Mouse (Mus musculus): ENCODE measurements around the gene Cdh16. TPM values are rescaled to one million over a fixed set of nuclear protein-coding genes. Genes with fewer than 3 reads are reported as not detected.
A peak's percentile ranks its signal among the peaks of the same experiment; 100 is the strongest.

Gene Cdh16
- polyA plus RNA-seq, 1 experiment = not detected

GRCm38 (mm10) chr8:104635004-104635710 is 11.0 kb upstream of the Cdh16 start:
- no peak overlapping the region for H3K4me3 ChIP-seq (ENCODE audit: insufficient read depth, low read length)
- H3K4me1 ChIP-seq (ENCODE audit: control insufficient read depth, insufficient read depth, low read length) = peaks cover 4% of the 10 kb centered on the region
- TF ChIP-seq POLR2A (IDR thresholded peaks at IDR 0.05; ENCODE audit: low read depth, low read length) = no peak
- TF ChIP-seq CTCF (IDR thresholded peaks at IDR 0.05; ENCODE audit: borderline replicate concordance, insufficient read depth, low read length) = no peak
- H3K27ac ChIP-seq (ENCODE audit: insufficient read depth, low read length) = no peak overlapping the region

- no peak for TF ChIP-seq CTCF (IDR thresholded peaks at IDR 0.05; ENCODE audit: borderline replicate concordance, insufficient read depth, low read length)
- TF ChIP-seq POLR2A (IDR thresholded peaks at IDR 0.05; ENCODE audit: low read depth, low read length) = no peak
- no peak overlapping the region for H3K27ac ChIP-seq (ENCODE audit: insufficient read depth, low read length)
- H3K4me1 ChIP-seq (ENCODE audit: control insufficient read depth, insufficient read depth, low read length) = peaks cover 11% of the 10 kb centered on the region
- no peak overlapping the region for H3K4me3 ChIP-seq (ENCODE audit: insufficient read depth, low read length)
These were observed 9.1 kb upstream of the Cdh16 start for GRCm38 (mm10) chr8:104633156-104633744.

GRCm38 (mm10) chr8:104632486-104632885 is 8.3 kb upstream of the Cdh16 start:
- TF ChIP-seq CTCF (IDR thresholded peaks at IDR 0.05; ENCODE audit: borderline replicate concordance, insufficient read depth, low read length) (no peak), POLR2A (IDR thresholded peaks at IDR 0.05; ENCODE audit: low read depth, low read length) (no peak)
- Histone ChIP-seq H3K27ac (ENCODE audit: insufficient read depth, low read length) (no peak overlapping the region), H3K4me1 (ENCODE audit: control insufficient read depth, insufficient read depth, low read length) (peaks cover 11% of the 10 kb centered on the region), H3K4me3 (ENCODE audit: insufficient read depth, low read length) (no peak overlapping the region)

- TF ChIP-seq POLR2A (IDR thresholded peaks at IDR 0.05; ENCODE audit: low read depth, low read length) = no peak
- no peak for TF ChIP-seq CTCF (IDR thresholded peaks at IDR 0.05; ENCODE audit: borderline replicate concordance, insufficient read depth, low read length)
- Histone ChIP-seq H3K4me3 (ENCODE audit: insufficient read depth, low read length) (no peak overlapping the region), H3K4me1 (ENCODE audit: control insufficient read depth, insufficient read depth, low read length) (peaks cover 11% of the 10 kb centered on the region), H3K27ac (ENCODE audit: insufficient read depth, low read length) (0 out of 2 replicates have a peak overlapping the region, but pooled peaks have one; percentile 1)
These were observed 7.8 kb upstream of the Cdh16 start for GRCm38 (mm10) chr8:104631975-104632374.

- TF ChIP-seq POLR2A (IDR thresholded peaks at IDR 0.05; ENCODE audit: low read depth, low read length) (peak; percentile 51; the same call in 1 of the 2 replicates), CTCF (IDR thresholded peaks at IDR 0.05; ENCODE audit: borderline replicate concordance, insufficient read depth, low read length) (no peak)
- Histone ChIP-seq H3K4me1 (ENCODE audit: control insufficient read depth, insufficient read depth, low read length) (peaks cover 11% of the 10 kb centered on the region), H3K4me3 (ENCODE audit: insufficient read depth, low read length) (peak within 1 kb of the TSS; percentile 58), H3K27ac (ENCODE audit: insufficient read depth, low read length) (0 out of 2 replicates have a peak within 1 kb of the TSS, but pooled peaks have one; percentile 1)
These were observed 6.9 kb upstream of the Cdh16 start, which contains the start of gene Rrad for GRCm38 (mm10) chr8:104630981-104631663. Rrad (minus strand) TSS chr8:104631327.

- TF ChIP-seq CTCF (IDR thresholded peaks at IDR 0.05; ENCODE audit: borderline replicate concordance, insufficient read depth, low read length) = no peak
- TF ChIP-seq POLR2A (IDR thresholded peaks at IDR 0.05; ENCODE audit: low read depth, low read length) = no peak
- Histone ChIP-seq H3K4me3 (ENCODE audit: insufficient read depth, low read length) (peak overlapping the region; percentile 58), H3K27ac (ENCODE audit: insufficient read depth, low read length) (no peak overlapping the region), H3K4me1 (ENCODE audit: control insufficient read depth, insufficient read depth, low read length) (peaks cover 11% of the 10 kb centered on the region)
These were observed 6.4 kb upstream of the Cdh16 start for GRCm38 (mm10) chr8:104630574-104630973.

- no peak overlapping the region for H3K27ac ChIP-seq (ENCODE audit: insufficient read depth, low read length)
- H3K4me1 ChIP-seq (ENCODE audit: control insufficient read depth, insufficient read depth, low read length) = peaks cover 11% of the 10 kb centered on the region
- TF ChIP-seq CTCF (IDR thresholded peaks at IDR 0.05; ENCODE audit: borderline replicate concordance, insufficient read depth, low read length) (no peak), POLR2A (IDR thresholded peaks at IDR 0.05; ENCODE audit: low read depth, low read length) (no peak)
- peak overlapping the region; percentile 58; the same call in 1 of the 2 replicates for H3K4me3 ChIP-seq (ENCODE audit: insufficient read depth, low read length)
These were observed 5.9 kb upstream of the Cdh16 start for GRCm38 (mm10) chr8:104630111-104630479.

GRCm38 (mm10) chr8:104629306-104630110 is 5.3 kb upstream of the Cdh16 start:
- peaks cover 11% of the 10 kb centered on the region for H3K4me1 ChIP-seq (ENCODE audit: control insufficient read depth, insufficient read depth, low read length)
- TF ChIP-seq POLR2A (IDR thresholded peaks at IDR 0.05; ENCODE audit: low read depth, low read length) (no peak), CTCF (IDR thresholded peaks at IDR 0.05; ENCODE audit: borderline replicate concordance, insufficient read depth, low read length) (no peak)
- H3K27ac ChIP-seq (ENCODE audit: insufficient read depth, low read length) = no peak overlapping the region
- no peak overlapping the region for H3K4me3 ChIP-seq (ENCODE audit: insufficient read depth, low read length)

- TF ChIP-seq CTCF (IDR thresholded peaks at IDR 0.05; ENCODE audit: borderline replicate concordance, insufficient read depth, low read length) (no peak), POLR2A (IDR thresholded peaks at IDR 0.05; ENCODE audit: low read depth, low read length) (no peak)
- H3K4me1 ChIP-seq (ENCODE audit: control insufficient read depth, insufficient read depth, low read length) = peaks cover 11% of the 10 kb centered on the region
- H3K4me3 ChIP-seq (ENCODE audit: insufficient read depth, low read length) = no peak overlapping the region
- H3K27ac ChIP-seq (ENCODE audit: insufficient read depth, low read length) = no peak overlapping the region
These were observed 4.2 kb upstream of the Cdh16 start for GRCm38 (mm10) chr8:104628402-104628801.
